Mouse (Mus musculus) forebrain, postnatal 0 days (tissue): Measurements from ENCODE around the gene Itpkc. TPM values are rescaled to one million over a fixed set of nuclear protein-coding genes. Genes with fewer than 3 reads are reported as not detected.

Experiments
- ATAC-seq: fragments of 200-750 bp; cut with Nextera tagmentation; 2 replicates; pipeline ENCODE4 v1.8.0; 2017; ENCODE audit warnings: mild to moderate bottlenecking, moderate library complexity
- DNase-seq: peaks from one replicate; pipeline ENCODE4 v3.0.0-alpha.2; 2015
- H3K27ac ChIP-seq: fragments of 300-500 bp; sonication (generic); 2 replicates; pipeline ENCODE4 v1.5.1; 2014; ENCODE audit warnings: low read depth, mild to moderate bottlenecking, antibody characterized with exemption, low read length, moderate library complexity, mixed read lengths
- H3K27me3 ChIP-seq: fragments of 300-500 bp; sonication (generic); 2 replicates; pipeline ENCODE4 v1.6.1; 2014; ENCODE audit warnings: mild to moderate bottlenecking, low read length, mixed read lengths; ENCODE audit not compliant: insufficient read depth
- H3K36me3 ChIP-seq: fragments of 300-500 bp; sonication (generic); 2 replicates; pipeline ENCODE4 v1.6.1; 2014; ENCODE audit warnings: mild to moderate bottlenecking, moderate library complexity; ENCODE audit not compliant: insufficient read depth
- H3K4me1 ChIP-seq: fragments of 300-500 bp; sonication (generic); 2 replicates; pipeline ENCODE4 v1.6.1; 2014; ENCODE audit warnings: antibody characterized with exemption; ENCODE audit not compliant: insufficient read depth
- H3K4me2 ChIP-seq: fragments of 300-500 bp; sonication (generic); 2 replicates; pipeline ENCODE4 v1.6.1; 2014; ENCODE audit warnings: low read depth, mild to moderate bottlenecking, moderate library complexity
- H3K4me3 ChIP-seq: fragments of 300-500 bp; sonication (generic); 2 replicates; pipeline ENCODE4 v1.5.1; 2014; ENCODE audit warnings: low read depth, low read length, mixed read lengths
- H3K9ac ChIP-seq: fragments of 300-500 bp; sonication (generic); 2 replicates; pipeline ENCODE4 v1.6.1; 2014; ENCODE audit warnings: mild to moderate bottlenecking
- H3K9me3 ChIP-seq: fragments of 300-500 bp; sonication (generic); 2 replicates; pipeline ENCODE4 v1.6.1; 2016; ENCODE audit warnings: low read length
- CTCF ChIP-seq: sonication (generic); IDR thresholded peaks from 2 replicates; pipeline ENCODE4 v1.5.1; 2016; ENCODE audit warnings: antibody characterized with exemption, control low read depth, low read depth
- WGBS: fragments of 180-500 bp; shearing (Covaris S2); extraction: QIAGEN DNeasy Blood & Tissue Kit; methylation state at CpG from one replicate; pipeline ENCODE4 v1.1.7; 2014; 5-methylcytosine and 5-hydroxymethylcytosine counted together
- polyA plus RNA-seq: library from polyadenylated mRNA; unstranded; fragments of >200 nt; fragmentation: Nextera tagmentation; extraction: Ambion mirVana; gene quantifications from 2 replicates; pipeline ENCODE4 v1.2.1, GENCODE M21; 2015
- total RNA-seq: library from RNA; depleted of rRNA; stranded (reverse); fragments of >200 nt; gene quantifications from 2 replicates; pipeline ENCODE4 v1.2.3, GENCODE M21; 2014

The Itpkc gene
- total and polyA plus RNA-seq, 2 experiments from 2014 or later: 4.4 to 13.6 TPM

DNA sequence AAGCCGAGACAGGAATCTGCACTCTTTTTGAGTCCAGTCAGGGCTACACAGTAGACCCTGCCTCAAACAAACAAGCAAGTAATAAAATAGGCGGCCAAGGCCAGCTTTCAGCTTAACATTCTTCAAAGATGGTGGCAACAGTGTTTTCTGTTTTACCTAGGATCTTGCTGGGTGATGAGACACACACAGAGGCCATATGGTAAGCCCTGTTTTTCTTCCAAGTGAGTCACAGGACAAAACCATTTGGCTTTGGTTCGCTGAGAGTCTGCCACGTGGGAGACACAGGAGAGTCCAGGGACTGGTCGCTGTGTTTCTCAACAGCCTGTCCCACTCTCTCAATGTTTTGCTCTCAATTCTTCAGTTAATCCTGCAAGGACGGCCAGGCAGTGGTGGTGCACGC lies 9.9 kb downstream of the Itpkc start:
- Histone ChIP-seq H3K9ac (no peak overlapping the region), H3K9me3 (no peaks in the 10 kb centered on the region), H3K4me1 (no peaks in the 10 kb centered on the region), H3K27ac (no peak overlapping the region), H3K36me3 (peaks cover 54% of the 10 kb centered on the region), H3K4me3 (no peak overlapping the region), H3K27me3 (no peaks in the 10 kb centered on the region), H3K4me2 (no peak overlapping the region)
- no peak for DNase-seq
- 86% methylated on average over 7 of the region's 7 CpGs for WGBS
- ATAC-seq: no peak
- TF ChIP-seq CTCF: no peak

- H3K4me1 ChIP-seq: no peaks in the 10 kb centered on the region
- no peak overlapping the region for H3K4me3 ChIP-seq
- H3K9me3 ChIP-seq: no peaks in the 10 kb centered on the region
- TF ChIP-seq CTCF: no peak
- H3K9ac ChIP-seq: no peak overlapping the region
- H3K4me2 ChIP-seq: no peak overlapping the region
- H3K27ac ChIP-seq: no peak overlapping the region
- peaks cover 83% of the 10 kb centered on the region for H3K36me3 ChIP-seq
- no peak for ATAC-seq
- 85% methylated on average over 2 of the region's 2 CpGs for WGBS
- no peaks in the 10 kb centered on the region for H3K27me3 ChIP-seq
- DNase-seq: no peak
These were observed 15.8 kb downstream of the Itpkc start for GRCm38 (mm10) chr7:27212626-27213025.

GRCm38 (mm10) chr7:27203730-27204449 lies 24.6 kb downstream of the Itpkc start:
- WGBS: 95% methylated on average over 8 of the region's 8 CpGs
- ATAC-seq (no peak), DNase-seq (no peak)
- TF ChIP-seq CTCF: no peak
- Histone ChIP-seq H3K9me3 (no peaks in the 10 kb centered on the region), H3K4me3 (no peak overlapping the region), H3K27me3 (no peaks in the 10 kb centered on the region), H3K27ac (no peak overlapping the region), H3K9ac (no peak overlapping the region), H3K36me3 (peaks cover 48% of the 10 kb centered on the region), H3K4me2 (no peak overlapping the region), H3K4me1 (no peaks in the 10 kb centered on the region)

DNA sequence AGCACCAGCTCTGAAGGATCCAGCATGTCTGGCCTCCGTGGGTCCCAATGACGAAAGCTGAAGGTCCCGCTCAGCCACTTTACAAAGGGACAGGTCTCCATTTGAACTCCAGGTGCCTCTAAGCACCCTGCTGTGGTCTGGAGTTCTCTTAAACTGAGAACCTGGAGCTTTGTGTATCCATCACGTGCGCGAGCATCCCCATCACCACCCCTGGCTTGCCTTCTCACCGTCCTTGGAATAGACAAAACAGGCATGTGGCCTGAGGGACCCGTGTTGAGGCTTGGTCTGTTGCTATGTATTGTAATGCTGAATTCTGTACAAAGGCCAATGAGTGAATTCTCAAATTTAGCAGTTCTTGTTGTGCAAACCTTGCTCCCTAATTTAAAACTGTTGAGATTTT lies 29.7 kb downstream of the Itpkc start:
- 94% methylated on average over 8 of the region's 8 CpGs for WGBS
- DNase-seq: no peak
- Histone ChIP-seq H3K27me3 (no peaks in the 10 kb centered on the region), H3K9me3 (no peaks in the 10 kb centered on the region), H3K4me1 (peaks cover 12% of the 10 kb centered on the region), H3K4me3 (no peak overlapping the region), H3K27ac (no peak overlapping the region), H3K36me3 (peaks cover 13% of the 10 kb centered on the region), H3K9ac (no peak overlapping the region), H3K4me2 (no peak overlapping the region)
- no peak for ATAC-seq
- no peak for TF ChIP-seq CTCF

DNA sequence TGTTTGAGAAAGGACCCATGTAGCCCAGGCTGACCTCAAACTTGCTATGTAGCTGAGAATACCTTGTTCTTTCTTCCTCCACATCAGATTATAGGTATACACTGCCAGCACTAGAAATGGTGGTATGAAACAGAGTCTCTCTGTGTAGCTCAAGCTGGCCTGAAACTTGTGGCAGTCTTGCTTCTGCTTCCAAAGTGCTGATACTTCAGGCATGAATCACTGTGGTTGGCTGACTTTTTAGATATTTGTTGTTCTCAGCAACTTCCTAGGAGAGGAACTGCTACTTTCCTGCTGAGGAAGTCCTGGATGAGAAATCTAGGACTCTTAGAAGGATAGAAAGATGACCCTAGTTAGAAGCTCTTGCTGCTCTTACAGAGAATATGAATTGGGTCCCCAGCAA lies 30.1 kb downstream of the Itpkc start:
- ATAC-seq (no peak), DNase-seq (no peak)
- Histone ChIP-seq H3K27ac (no peak overlapping the region), H3K9me3 (no peaks in the 10 kb centered on the region), H3K27me3 (no peaks in the 10 kb centered on the region), H3K4me1 (peaks cover 12% of the 10 kb centered on the region), H3K4me3 (no peak overlapping the region), H3K4me2 (no peak overlapping the region), H3K36me3 (peaks cover 13% of the 10 kb centered on the region), H3K9ac (no peak overlapping the region)
- no peak for TF ChIP-seq CTCF

- WGBS: 93% methylated on average over 8 of the region's 8 CpGs
- Histone ChIP-seq H3K4me2 (no peak overlapping the region), H3K27me3 (no peaks in the 10 kb centered on the region), H3K9ac (no peak overlapping the region), H3K4me3 (no peak overlapping the region), H3K27ac (no peak overlapping the region), H3K4me1 (peaks cover 12% of the 10 kb centered on the region), H3K9me3 (no peaks in the 10 kb centered on the region), H3K36me3 (peaks cover 13% of the 10 kb centered on the region)
- no peak for ATAC-seq
- no peak for TF ChIP-seq CTCF
- DNase-seq: no peak
These were observed 30.8 kb downstream of the Itpkc start for GRCm38 (mm10) chr7:27197634-27198033.

- H3K9ac ChIP-seq: no peak overlapping the region
- H3K9me3 ChIP-seq: no peaks in the 10 kb centered on the region
- peaks cover 13% of the 10 kb centered on the region for H3K36me3 ChIP-seq
- no peak for TF ChIP-seq CTCF
- no peak overlapping the region for H3K4me3 ChIP-seq
- no peak overlapping the region for H3K4me2 ChIP-seq
- no peak overlapping the region for H3K27ac ChIP-seq
- no peaks in the 10 kb centered on the region for H3K27me3 ChIP-seq
- 87% methylated on average over 3 of the region's 3 CpGs for WGBS
- peaks cover 12% of the 10 kb centered on the region for H3K4me1 ChIP-seq
- DNase-seq (no peak), ATAC-seq (no peak)
These were observed 31.3 kb downstream of the Itpkc start for GRCm38 (mm10) chr7:27197136-27197535.
